Mouse (Mus musculus) thymus, postnatal 0 days (tissue): Measurements from ENCODE around the gene Slf2. TPM values are rescaled to one million over a fixed set of nuclear protein-coding genes. Genes with fewer than 3 reads are reported as not detected.

Experiments
- DNase-seq: peaks from one replicate; pipeline ENCODE4 v3.0.0-alpha.2; 2015; ENCODE audit warnings: low spot score
- polyA plus RNA-seq: library from polyadenylated mRNA; unstranded; fragments of >200 nt; fragmentation: Nextera tagmentation; extraction: Ambion mirVana; gene quantifications from 2 replicates; pipeline ENCODE4 v1.2.1, GENCODE M21; 2015

Gene Slf2
- polyA plus RNA-seq, 1 experiment from 2014 or later, result 17.3 TPM

DNA sequence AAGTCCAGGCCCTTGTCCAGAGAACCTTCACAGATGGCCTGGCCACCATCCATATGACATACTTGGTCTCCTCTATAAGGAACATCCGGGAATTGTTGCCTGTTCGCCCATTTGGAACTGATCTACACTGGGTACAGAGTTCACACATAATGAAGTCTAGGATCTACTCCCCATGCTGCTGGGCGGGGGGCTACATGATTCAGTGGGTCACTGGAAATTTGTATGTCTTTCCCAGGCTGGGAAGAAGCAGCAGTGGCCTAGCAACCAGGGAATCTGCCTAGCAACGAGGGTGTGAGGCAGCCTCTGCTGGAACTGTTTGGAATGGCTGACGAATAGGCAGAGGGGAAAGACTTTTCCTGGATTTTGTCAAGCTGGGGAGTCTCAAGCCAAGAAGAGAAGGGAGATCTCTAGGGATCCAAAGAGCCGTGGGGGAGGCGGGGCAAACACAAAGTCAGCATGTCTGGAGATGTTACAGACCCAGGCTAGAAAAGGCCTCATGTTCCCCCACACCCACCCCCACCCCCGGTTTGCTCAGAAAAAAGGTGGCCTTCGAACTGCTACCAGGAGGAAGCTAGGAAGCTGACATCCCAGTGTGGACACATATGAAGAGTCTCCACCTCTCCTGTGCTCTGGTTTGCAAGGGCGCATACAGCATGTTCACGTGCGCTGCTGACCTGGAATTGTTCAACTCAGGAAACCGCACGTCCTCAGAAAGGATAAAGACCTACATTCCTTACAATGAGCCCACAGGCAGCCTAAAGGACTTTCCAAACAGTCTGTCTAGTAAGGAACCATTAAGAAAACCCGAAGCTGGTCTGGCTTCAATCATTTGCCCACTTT lies 22.9 kb upstream of the Slf2 start:
- no peak for DNase-seq

GRCm38 (mm10) chr19:44908836-44909460 lies 22.0 kb upstream of the Slf2 start:
- DNase-seq, result no peak

DNA sequence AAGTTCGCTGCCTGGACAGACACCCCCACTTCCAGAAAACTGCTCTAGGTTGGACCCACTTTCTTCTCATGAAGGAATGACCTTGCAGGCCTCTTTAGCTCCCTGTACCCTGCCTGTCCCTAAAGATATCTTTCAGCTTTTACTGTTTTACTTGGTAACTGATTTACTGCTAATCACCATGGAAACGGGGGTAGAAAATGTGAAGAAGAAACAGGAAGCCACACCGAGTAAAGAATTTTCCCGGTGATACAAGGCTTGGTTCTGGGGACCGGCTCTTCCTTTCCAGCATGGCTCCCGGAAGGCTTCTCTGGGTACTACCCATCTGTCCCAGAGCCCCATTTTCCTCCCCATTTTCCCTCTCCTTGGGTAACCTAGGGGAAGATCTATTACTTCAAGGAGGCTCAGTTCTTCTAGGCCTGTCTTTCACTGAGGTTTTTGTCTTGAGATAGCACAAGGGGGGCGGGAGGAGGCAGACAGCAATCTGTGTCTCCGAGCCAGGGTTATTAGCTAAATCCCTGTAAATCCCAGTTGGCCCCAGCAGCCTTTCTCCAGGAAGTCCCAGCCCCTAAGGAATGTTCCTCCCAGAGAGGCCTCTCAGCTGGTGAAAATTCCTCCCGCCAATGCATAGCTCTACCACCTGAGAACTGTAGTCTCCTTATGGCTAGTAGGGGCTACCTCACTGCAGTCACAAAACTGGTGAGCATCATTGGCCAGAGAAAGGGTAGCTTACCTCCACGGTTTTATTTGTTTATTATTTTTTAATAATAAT lies 16.3 kb upstream of the Slf2 start:
- no peak for DNase-seq

DNA sequence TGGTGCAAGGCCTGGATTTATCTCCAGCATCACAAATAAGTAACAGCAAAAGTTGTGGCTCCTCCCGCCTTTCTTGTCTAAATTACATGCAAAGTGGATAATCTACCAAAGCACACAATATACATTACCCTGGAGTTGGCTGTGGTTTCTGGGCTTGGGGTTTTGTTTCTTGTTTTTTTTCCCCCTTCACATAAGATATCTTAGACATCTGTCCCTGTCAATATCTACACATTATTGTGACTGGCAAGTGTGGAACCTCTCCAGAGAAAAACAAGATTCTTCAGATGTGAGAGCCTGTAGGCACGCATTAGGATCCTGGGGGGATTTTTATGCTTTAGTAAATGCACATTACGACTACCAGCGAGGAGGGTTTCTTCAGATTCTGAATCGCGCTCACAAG lies 12.8 kb upstream of the Slf2 start:
- no peak for DNase-seq

GRCm38 (mm10) chr19:44921466-44922139 lies 9.3 kb upstream of the Slf2 start:
- DNase-seq, result no peak

GRCm38 (mm10) chr19:44922521-44922920 lies 8.4 kb upstream of the Slf2 start:
- DNase-seq, result no peak

- no peak for DNase-seq
These were observed 6.3 kb upstream of the Slf2 start for GRCm38 (mm10) chr19:44924699-44925098.

- no peak for DNase-seq
These were observed 4.2 kb upstream of the Slf2 start for GRCm38 (mm10) chr19:44926781-44927180.

- DNase-seq, result no peak
These were observed 3.7 kb upstream of the Slf2 start for GRCm38 (mm10) chr19:44927250-44927649.

GRCm38 (mm10) chr19:44928185-44928584 lies 2.8 kb upstream of the Slf2 start:
- no peak for DNase-seq

DNA sequence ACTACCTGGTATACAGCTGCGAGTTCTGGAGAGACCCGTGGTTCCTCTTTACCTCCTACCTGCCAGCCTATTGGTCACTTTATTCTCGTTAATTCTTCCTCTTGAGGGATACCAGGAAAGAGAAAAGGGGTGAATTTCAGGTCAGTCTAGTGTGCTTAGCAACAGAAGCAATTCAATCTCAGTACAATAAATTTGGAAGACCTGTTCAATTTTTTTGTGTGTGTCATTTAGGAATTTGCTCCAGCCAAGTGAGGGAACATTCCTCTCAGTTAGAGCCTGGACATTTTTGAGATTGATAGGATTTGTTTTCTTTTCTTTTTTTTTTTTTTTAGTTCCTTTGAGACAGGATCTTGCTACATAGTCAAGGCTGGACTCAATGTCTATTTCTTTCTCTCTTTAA lies 1.7 kb upstream of the Slf2 start:
- no peak for DNase-seq

DNA sequence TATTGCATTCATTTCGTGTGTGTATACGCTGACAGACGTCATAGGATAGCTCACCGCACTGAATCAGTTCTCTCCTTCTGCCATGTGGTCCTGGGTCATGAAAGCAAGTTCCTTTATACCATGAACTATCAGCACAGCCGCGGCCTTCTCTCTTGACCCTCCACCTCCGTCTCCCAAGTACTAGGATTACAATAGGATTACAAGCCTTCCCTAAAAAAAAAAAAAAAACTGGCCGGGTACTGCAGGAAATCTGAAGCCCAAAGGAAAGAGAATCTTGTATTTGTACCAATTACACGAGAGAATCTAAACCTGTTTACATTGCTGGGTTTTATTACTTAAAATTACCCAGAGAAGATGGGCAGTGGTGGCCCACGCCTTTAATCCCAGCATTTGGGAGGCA lies 1.3 kb upstream of the Slf2 start:
- DNase-seq, result no peak

GRCm38 (mm10) chr19:44930122-44930521 lies 829 bp upstream of the Slf2 start:
- DNase-seq, result no peak

DNA sequence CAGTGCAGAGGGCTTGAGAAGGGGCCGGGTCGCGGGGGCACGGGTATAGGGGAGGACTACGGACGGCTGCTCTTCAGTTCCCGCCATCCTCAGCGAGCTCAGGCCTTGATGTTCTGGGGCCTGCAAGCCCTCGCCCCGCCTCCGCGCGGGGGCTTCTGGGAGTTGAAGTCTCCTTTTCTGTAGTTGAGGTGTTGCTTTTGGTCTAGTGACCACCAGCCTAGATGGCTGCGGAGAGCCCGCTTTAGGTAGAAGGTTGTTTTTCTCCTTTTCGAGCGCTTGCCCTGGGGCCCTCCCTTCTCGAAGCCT lies 456 bp downstream of the Slf2 start:
- DNase-seq, result peak; percentile 90

DNA sequence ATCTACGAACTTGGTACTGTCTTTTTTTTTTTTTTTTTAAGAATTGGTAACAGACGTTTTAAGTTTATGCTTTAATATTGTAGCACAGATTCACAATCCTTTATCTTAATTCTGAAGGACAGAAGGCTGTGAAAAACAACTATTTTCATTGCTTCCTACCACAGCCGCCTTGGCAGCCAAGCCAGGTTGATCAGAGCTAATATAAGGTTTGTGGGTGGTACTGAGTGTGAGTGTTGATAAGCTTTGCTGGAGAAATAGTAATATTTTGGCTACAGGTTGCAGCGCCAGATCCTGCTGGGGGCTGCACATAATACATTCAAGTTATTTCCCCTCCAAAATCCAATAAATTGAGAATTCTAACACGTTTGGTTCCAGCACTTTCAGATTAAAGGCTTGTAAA lies 1.1 kb downstream of the Slf2 start:
- DNase-seq, result no peak

GRCm38 (mm10) chr19:44933136-44933535 lies 2.2 kb downstream of the Slf2 start:
- DNase-seq, result no peak

- DNase-seq, result no peak
These were observed 28.7 kb downstream of the Slf2 start for GRCm38 (mm10) chr19:44959633-44960032.

- DNase-seq, result no peak
These were observed 35.0 kb downstream of the Slf2 start for GRCm38 (mm10) chr19:44965978-44966377.

- DNase-seq, result no peak
These were observed 37.4 kb downstream of the Slf2 start for GRCm38 (mm10) chr19:44968329-44968728.

GRCm38 (mm10) chr19:44976636-44977035 lies 45.7 kb downstream of the Slf2 start:
- no peak for DNase-seq

GRCm38 (mm10) chr19:44977148-44977547 lies 46.2 kb downstream of the Slf2 start:
- no peak for DNase-seq

- no peak for DNase-seq
These were observed 49.8 kb downstream of the Slf2 start for GRCm38 (mm10) chr19:44980787-44981186.
